8 mouse cellular contexts compared by ENCODE assay signal in genomic region chr17:24530361-24531050, GRCm38 (mm10). TPM values are rescaled to one million over a fixed set of nuclear protein-coding genes. Genes with fewer than 3 reads are reported as not detected.
DNase-seq lines count a peak whose midpoint lies in the region; ATAC-seq and TF ChIP-seq lines count a peak whose summit lies in the region.

No protein-coding gene starts in this region.

- in situ Hi-C loops in ES-E14 (cut with MboI; ENCODE audit: low sequenced_read_pairs in 2 of 2, unreplicated experiment in 2 of 2): no loop called here

- no peaks in the 10 kb centered on the region; the same call in 1 of the 2 replicates for H3K27me3 ChIP-seq in heart, embryonic 13.5 days (replicated peaks)
- no peaks in the 10 kb centered on the region for H3K27me3 ChIP-seq in forebrain, embryonic 16.5 days (replicated peaks; ENCODE audit: control insufficient read depth, insufficient read depth, low read length)
- no peaks in the 10 kb centered on the region for H3K27me3 ChIP-seq in liver, postnatal 0 days (ENCODE audit: insufficient read depth, low read length)

- no peak for ATAC-seq in heart, embryonic 13.5 days (ENCODE audit: extremely low read depth, insufficient number of reproducible peaks, low FRiP score, low TSS enrichment)
- no peak for ATAC-seq in forebrain, embryonic 16.5 days
- ATAC-seq in liver, postnatal 0 days: no peak

- peak overlapping the region; percentile 91 for H3K9ac ChIP-seq in heart, embryonic 13.5 days
- peak overlapping the region; percentile 95; the same call in 1 of the 2 replicates for H3K9ac ChIP-seq in ES-E14 (ENCODE audit: insufficient read depth, low read depth, low read length, poor library complexity, severe bottlenecking)
- H3K9ac ChIP-seq in forebrain, embryonic 16.5 days (replicated peaks; ENCODE audit: low read depth, low read length): peak overlapping the region; percentile 74
- no peak overlapping the region; the same call in 1 of the 2 replicates for H3K9ac ChIP-seq in liver, postnatal 0 days (replicated peaks)

- no peak overlapping the region for H3K27ac ChIP-seq in heart, embryonic 13.5 days (replicated peaks)
- no peak overlapping the region for H3K27ac ChIP-seq in ES-E14 (ENCODE audit: insufficient read depth, low read depth, low read length, poor library complexity, severe bottlenecking)
- H3K27ac ChIP-seq in forebrain, embryonic 16.5 days (ENCODE audit: low read length): no peak overlapping the region
- no peak overlapping the region for H3K27ac ChIP-seq in liver, postnatal 0 days (ENCODE audit: low read depth)

- H3K36me3 ChIP-seq in heart, embryonic 13.5 days: peaks cover 27% of the 10 kb centered on the region
- H3K36me3 ChIP-seq in ES-E14 (ENCODE audit: control insufficient read depth, insufficient read depth, low read length, poor library complexity, severe bottlenecking): peaks cover 21% of the 10 kb centered on the region
- no peaks in the 10 kb centered on the region for H3K36me3 ChIP-seq in forebrain, embryonic 16.5 days (ENCODE audit: control insufficient read depth, insufficient read depth)
- peaks cover 12% of the 10 kb centered on the region for H3K36me3 ChIP-seq in liver, postnatal 0 days (replicated peaks; ENCODE audit: insufficient read depth, low read length)

- H3K9me3 ChIP-seq in heart, embryonic 13.5 days: no peaks in the 10 kb centered on the region
- no peaks in the 10 kb centered on the region for H3K9me3 ChIP-seq in ES-E14 (ENCODE audit: control insufficient read depth, insufficient read depth, low read depth, low read length)
- no peaks in the 10 kb centered on the region for H3K9me3 ChIP-seq in forebrain, embryonic 16.5 days (ENCODE audit: control insufficient read depth, low read length)
- H3K9me3 ChIP-seq in liver, postnatal 0 days (ENCODE audit: low read length): no peaks in the 10 kb centered on the region

- peak overlapping the region; percentile 93 for H3K4me2 ChIP-seq in heart, embryonic 13.5 days
- H3K4me2 ChIP-seq in forebrain, embryonic 16.5 days (ENCODE audit: low read length): peak overlapping the region; percentile 88
- peak overlapping the region; percentile 94; the same call in 1 of the 2 replicates for H3K4me2 ChIP-seq in liver, postnatal 0 days (ENCODE audit: low read depth, low read length)

- TF ChIP-seq EP300 in liver, postnatal 0 days (IDR thresholded peaks at IDR 0.05; ENCODE audit: low read depth): no peak

- peaks cover 62% of the 10 kb centered on the region for H3K4me1 ChIP-seq in heart, embryonic 13.5 days
- peaks cover 1 to 17% of the 10 kb centered on the region in 2 experiments; a peak in 1 of 4 replicates for H3K4me1 ChIP-seq in ES-E14 (ENCODE audit: control insufficient read depth in 2 of 2, insufficient read depth in 2 of 2, low read length in 2 of 2, poor library complexity in 1 of 2)
- H3K4me1 ChIP-seq in forebrain, embryonic 16.5 days (replicated peaks; ENCODE audit: control insufficient read depth, insufficient read depth, low read length): peaks cover 55% of the 10 kb centered on the region
- peaks cover 41% of the 10 kb centered on the region for H3K4me1 ChIP-seq in liver, postnatal 0 days (ENCODE audit: insufficient read depth)

- H3K4me3 ChIP-seq in heart, embryonic 13.5 days: peak overlapping the region; percentile 87
- H3K4me3 ChIP-seq in ES-E14 (ENCODE audit: insufficient read depth in 1 of 2, low read depth in 1 of 2, low read length in 2 of 2, poor library complexity in 1 of 2, severe bottlenecking in 1 of 2): peak overlapping the region in 1 of 2 experiments; percentile 94; a peak in 1 of 4 replicates
- no peak overlapping the region; the same call in 1 of the 2 replicates for H3K4me3 ChIP-seq in forebrain, embryonic 16.5 days (replicated peaks; ENCODE audit: low read length)
- peak overlapping the region; percentile 87; the same call in 1 of the 2 replicates for H3K4me3 ChIP-seq in liver, postnatal 0 days (ENCODE audit: low read depth, low read length)

- 36% methylated on average over 8 of the region's 8 CpGs for WGBS in heart, embryonic 13.5 days
- 27% methylated on average over 8 of the region's 8 CpGs for WGBS in forebrain, embryonic 16.5 days
- WGBS in liver, postnatal 0 days (ENCODE audit: insufficient replicate concordance): 38% methylated on average over 8 of the region's 8 CpGs

- TF ChIP-seq CTCF in liver, postnatal 0 days (IDR thresholded peaks at IDR 0.05; ENCODE audit: low read depth): peak; percentile 37; the same call in 1 of the 2 replicates

- no peak for DNase-seq in heart, adult 9 months (ENCODE audit: low spot score in 2 of 2)
- DNase-seq in ES-E14 (ENCODE audit: low read depth, low spot score): no peak
- DNase-seq in liver, postnatal 0 days: no peak
- no peak for DNase-seq in urinary bladder, postnatal 25 days (ENCODE audit: low spot score)
- no peak for DNase-seq in right cerebral cortex, adult 2 months (ENCODE audit: low spot score in 2 of 2)
- no peak for DNase-seq in cerebellum, postnatal 25 days

TF ChIP-seq in ES-E14, 5 proteins besides CTCF, POLR2A, EP300 and RAD21:
- no peak for TF ChIP-seq MAFK (IDR thresholded peaks at IDR 0.05; ENCODE audit: insufficient read depth, low read depth, low read length)
TF ChIP-seq in ES-E14: peak in this region for 0.

RNA-seq across cellular contexts. Expression of gene Traf7, which starts 2.8 kb away (rescaled TPM):
- 72.5 and 76.1 TPM in 2 replicates for polyA plus RNA-seq in heart, embryonic 13.5 days (2015; fragmentation: Nextera tagmentation; extraction: Ambion mirVana)
- total RNA-seq in ES-E14 (2012; rRNA removed): 149 and 228 TPM in 2 replicates
- 108 and 121 TPM in 2 replicates for polyA plus RNA-seq in forebrain, embryonic 16.5 days (2015; fragmentation: Nextera tagmentation; extraction: Ambion mirVana)
- 14.1 and 17.2 TPM in 2 replicates for polyA plus RNA-seq in liver, postnatal 0 days (2015; fragmentation: Nextera tagmentation; extraction: Ambion mirVana)

RNA-seq across cellular contexts. Expression of gene Rab26, which starts 3.5 kb away (rescaled TPM):
- 1.0 and 1.4 TPM in 2 replicates for polyA plus RNA-seq in heart, embryonic 13.5 days (2015; fragmentation: Nextera tagmentation; extraction: Ambion mirVana)
- total RNA-seq in ES-E14 (2012; rRNA removed): 2.8 and 7.4 TPM in 2 replicates
- polyA plus RNA-seq in forebrain, embryonic 16.5 days (2015; fragmentation: Nextera tagmentation; extraction: Ambion mirVana): 6.8 and 10.9 TPM in 2 replicates
- polyA plus RNA-seq in liver, postnatal 0 days (2015; fragmentation: Nextera tagmentation; extraction: Ambion mirVana): 0.45 and 0.81 TPM in 2 replicates

RNA-seq across cellular contexts. Expression of gene Pkd1, which starts 19.1 kb away (rescaled TPM):
- polyA plus RNA-seq in heart, embryonic 13.5 days (2015; fragmentation: Nextera tagmentation; extraction: Ambion mirVana): 10.9 and 14.2 TPM in 2 replicates
- 27.8 and 35.9 TPM in 2 replicates for total RNA-seq in ES-E14 (2012; rRNA removed)
- 18.3 and 27.6 TPM in 2 replicates for polyA plus RNA-seq in forebrain, embryonic 16.5 days (2015; fragmentation: Nextera tagmentation; extraction: Ambion mirVana)
- polyA plus RNA-seq in liver, postnatal 0 days (2015; fragmentation: Nextera tagmentation; extraction: Ambion mirVana): 2.7 and 2.8 TPM in 2 replicates

RNA-seq across cellular contexts. Expression of gene Caskin1, which starts 42.1 kb away (rescaled TPM):
- polyA plus RNA-seq in heart, embryonic 13.5 days (2015; fragmentation: Nextera tagmentation; extraction: Ambion mirVana): 0.55 and 0.76 TPM in 2 replicates
- total RNA-seq in ES-E14 (2012; rRNA removed): 1.8 and 2.0 TPM in 2 replicates
- polyA plus RNA-seq in forebrain, embryonic 16.5 days (2015; fragmentation: Nextera tagmentation; extraction: Ambion mirVana): 18.8 and 30.4 TPM in 2 replicates
- not detected in 2 replicates for polyA plus RNA-seq in liver, postnatal 0 days (2015; fragmentation: Nextera tagmentation; extraction: Ambion mirVana)

RNA-seq across cellular contexts. Expression of gene Mlst8, which starts 51.6 kb away (rescaled TPM):
- 18.1 TPM in 2 replicates for polyA plus RNA-seq in heart, embryonic 13.5 days (2015; fragmentation: Nextera tagmentation; extraction: Ambion mirVana)
- total RNA-seq in ES-E14 (2012; rRNA removed): 24.2 and 32.8 TPM in 2 replicates
- 38.9 and 42.4 TPM in 2 replicates for polyA plus RNA-seq in forebrain, embryonic 16.5 days (2015; fragmentation: Nextera tagmentation; extraction: Ambion mirVana)
- 6.2 and 8.1 TPM in 2 replicates for polyA plus RNA-seq in liver, postnatal 0 days (2015; fragmentation: Nextera tagmentation; extraction: Ambion mirVana)
